Mouse (Mus musculus) retina, postnatal 7 days (tissue): ENCODE measurements around the gene Fbxl19.

ENCODE experiments used
- DNase-seq: peaks from one replicate; pipeline ENCODE4 v3.0.0-alpha.2; 2012; ENCODE audit warnings: low read depth, low spot score

The Fbxl19 gene

GRCm38 (mm10) chr7:127800435-127801009 is 56.2 kb downstream of the Fbxl19 start, which contains the start of gene Hsd3b7:
Gene Hsd3b7, plus strand, starts transcription at chr7:127800604.
- peak; percentile 78 for DNase-seq

- DNase-seq, result no peak
Measured at GRCm38 (mm10) chr7:127801010-127801621, 56.8 kb downstream of the Fbxl19 start.

- DNase-seq, result no peak
Measured at GRCm38 (mm10) chr7:127802313-127802712, 58.0 kb downstream of the Fbxl19 start.

- DNase-seq, result no peak
Measured at GRCm38 (mm10) chr7:127808821-127809220, 64.5 kb downstream of the Fbxl19 start.

GRCm38 (mm10) chr7:127809846-127810245 is 65.5 kb downstream of the Fbxl19 start:
- no peak for DNase-seq

- no peak for DNase-seq
Measured at GRCm38 (mm10) chr7:127810650-127811049, 66.3 kb downstream of the Fbxl19 start.

- no peak for DNase-seq
Measured at GRCm38 (mm10) chr7:127811240-127811639, 66.9 kb downstream of the Fbxl19 start.

- no peak for DNase-seq
Measured at GRCm38 (mm10) chr7:127812292-127812691, 67.9 kb downstream of the Fbxl19 start.

GRCm38 (mm10) chr7:127813821-127814220 is 69.5 kb downstream of the Fbxl19 start:
- DNase-seq, result no peak

- DNase-seq, result no peak
Measured at GRCm38 (mm10) chr7:127814241-127814921, 70.0 kb downstream of the Fbxl19 start.

GRCm38 (mm10) chr7:127815116-127815665 is 70.8 kb downstream of the Fbxl19 start:
- DNase-seq, result no peak

- DNase-seq, result no peak
Measured at GRCm38 (mm10) chr7:127815954-127816821, 71.8 kb downstream of the Fbxl19 start.

GRCm38 (mm10) chr7:127817053-127817452 is 72.7 kb downstream of the Fbxl19 start:
- no peak for DNase-seq

GRCm38 (mm10) chr7:127817776-127818175 is 73.4 kb downstream of the Fbxl19 start:
- no peak for DNase-seq
